Mouse (Mus musculus): ENCODE measurements at regions not wholly inside any gene's neighbourhood (a gene's known extent, or its start where the extent isn't known, plus 50 kb on each side); places are given as distances from the start of the nearest gene placed in this dataset.
A peak's percentile ranks its signal among the peaks of the same experiment; 100 is the strongest.
"Not testable (repeated sequence)": the region's sequence is repeated elsewhere in the genome, so short reads cannot be mapped to it uniquely, and the experiment has no call there.

- no peak for TF ChIP-seq CTCF (IDR thresholded peaks at IDR 0.05; ENCODE audit: low read depth)
- Histone ChIP-seq H3K27ac (no peak overlapping the region), H3K4me3 (ENCODE audit: low read length) (no peak overlapping the region), H3K9ac (replicated peaks; ENCODE audit: low read length) (no peak overlapping the region), H3K27me3 (ENCODE audit: insufficient read depth, low read length) (no peaks in the 10 kb centered on the region), H3K4me1 (ENCODE audit: insufficient read depth, low read length) (no peaks in the 10 kb centered on the region), H3K4me2 (ENCODE audit: low read depth, low read length) (no peak overlapping the region), H3K36me3 (ENCODE audit: insufficient read depth, low read length) (no peaks in the 10 kb centered on the region), H3K9me3 (ENCODE audit: low read length) (no peaks in the 10 kb centered on the region)
- WGBS = 62% methylated on average over 3 of the region's 3 CpGs
- DNase-seq (ENCODE audit: low spot score) (peak; percentile 18), ATAC-seq (0 out of 2 replicates have a peak, but pooled peaks have one; percentile 15)
Observed at GRCm38 (mm10) chr12:97156499-97157110, 1102.7 kb downstream of the Galc start.

- H3K4me3 ChIP-seq (ENCODE audit: low read length) = no peak overlapping the region
- H3K27me3 ChIP-seq (ENCODE audit: insufficient read depth, low read length) = no peaks in the 10 kb centered on the region
- H3K4me1 ChIP-seq (ENCODE audit: insufficient read depth, low read length) = no peaks in the 10 kb centered on the region
- DNase-seq (ENCODE audit: low spot score) (no peak), ATAC-seq (no peak)
- H3K9ac ChIP-seq (replicated peaks; ENCODE audit: low read length) = no peak overlapping the region
- no peak for TF ChIP-seq CTCF (IDR thresholded peaks at IDR 0.05; ENCODE audit: low read depth)
- no peaks in the 10 kb centered on the region for H3K9me3 ChIP-seq (ENCODE audit: low read length)
- no peak overlapping the region for H3K4me2 ChIP-seq (ENCODE audit: low read depth, low read length)
- WGBS = 54% methylated on average over 3 of the region's 3 CpGs
- no peak overlapping the region for H3K27ac ChIP-seq
- H3K36me3 ChIP-seq (ENCODE audit: insufficient read depth, low read length) = no peaks in the 10 kb centered on the region
Observed at GRCm38 (mm10) chr12:97142720-97143119, 1116.5 kb downstream of the Galc start.

GRCm38 (mm10) chr12:97137924-97138323 is 1121.3 kb downstream of the Galc start:
- no peak overlapping the region for H3K27ac ChIP-seq
- no peaks in the 10 kb centered on the region for H3K9me3 ChIP-seq (ENCODE audit: low read length)
- no peaks in the 10 kb centered on the region for H3K4me1 ChIP-seq (ENCODE audit: insufficient read depth, low read length)
- 84% methylated on average over 7 of the region's 7 CpGs for WGBS
- H3K36me3 ChIP-seq (ENCODE audit: insufficient read depth, low read length) = no peaks in the 10 kb centered on the region
- TF ChIP-seq CTCF (IDR thresholded peaks at IDR 0.05; ENCODE audit: low read depth) = no peak
- no peak overlapping the region for H3K9ac ChIP-seq (replicated peaks; ENCODE audit: low read length)
- no peaks in the 10 kb centered on the region for H3K27me3 ChIP-seq (ENCODE audit: insufficient read depth, low read length)
- no peak for DNase-seq (ENCODE audit: low spot score)
- no peak overlapping the region for H3K4me2 ChIP-seq (ENCODE audit: low read depth, low read length)
- ATAC-seq = no peak
- H3K4me3 ChIP-seq (ENCODE audit: low read length) = no peak overlapping the region

GRCm38 (mm10) chr12:97130276-97130675 is 1129.0 kb downstream of the Galc start:
- DNase-seq (ENCODE audit: low spot score) (peak; percentile 83), ATAC-seq (no peak)
- H3K27me3 ChIP-seq (ENCODE audit: insufficient read depth, low read length) = no peaks in the 10 kb centered on the region
- H3K9ac ChIP-seq (replicated peaks; ENCODE audit: low read length) = no peak overlapping the region
- no peaks in the 10 kb centered on the region for H3K9me3 ChIP-seq (ENCODE audit: low read length)
- H3K27ac ChIP-seq = no peak overlapping the region
- no peaks in the 10 kb centered on the region for H3K4me1 ChIP-seq (ENCODE audit: insufficient read depth, low read length)
- H3K4me3 ChIP-seq (ENCODE audit: low read length) = no peak overlapping the region
- no peak overlapping the region for H3K4me2 ChIP-seq (ENCODE audit: low read depth, low read length)
- peak; percentile 56 for TF ChIP-seq CTCF (IDR thresholded peaks at IDR 0.05; ENCODE audit: low read depth)
- H3K36me3 ChIP-seq (ENCODE audit: insufficient read depth, low read length) = no peaks in the 10 kb centered on the region

GRCm38 (mm10) chr12:97090577-97091214 is 1168.6 kb downstream of the Galc start:
- H3K36me3 ChIP-seq (ENCODE audit: insufficient read depth, low read length) = no peaks in the 10 kb centered on the region
- H3K27ac ChIP-seq = no peak overlapping the region
- H3K27me3 ChIP-seq (ENCODE audit: insufficient read depth, low read length) = no peaks in the 10 kb centered on the region
- no peak for ATAC-seq
- no peak for TF ChIP-seq CTCF (IDR thresholded peaks at IDR 0.05; ENCODE audit: low read depth)
- no peaks in the 10 kb centered on the region for H3K9me3 ChIP-seq (ENCODE audit: low read length)
- no peak overlapping the region for H3K4me2 ChIP-seq (ENCODE audit: low read depth, low read length)
- H3K4me1 ChIP-seq (ENCODE audit: insufficient read depth, low read length) = no peaks in the 10 kb centered on the region
- H3K9ac ChIP-seq (replicated peaks; ENCODE audit: low read length) = no peak overlapping the region
- 48% methylated on average over 2 of the region's 2 CpGs for WGBS
- DNase-seq (ENCODE audit: low spot score) = peak; percentile 4
- no peak overlapping the region for H3K4me3 ChIP-seq (ENCODE audit: low read length)

- peak; percentile 100 for ATAC-seq
- DNase-seq (ENCODE audit: low spot score); H3K9me3 ChIP-seq (ENCODE audit: low read length); H3K9ac ChIP-seq (replicated peaks; ENCODE audit: low read length); H3K27me3 ChIP-seq (ENCODE audit: insufficient read depth, low read length); H3K36me3 ChIP-seq (ENCODE audit: insufficient read depth, low read length); H3K27ac ChIP-seq; H3K4me1 ChIP-seq (ENCODE audit: insufficient read depth, low read length); H3K4me3 ChIP-seq (ENCODE audit: low read length); H3K4me2 ChIP-seq (ENCODE audit: low read depth, low read length): not testable (repeated sequence)
- 89% methylated on average over 10 of the region's 13 CpGs for WGBS
Observed at GRCm38 (mm10) chr12:97061352-97061895, 1197.8 kb downstream of the Galc start.

GRCm38 (mm10) chr12:97047674-97048073 is 1211.6 kb downstream of the Galc start:
- 94% methylated on average over 2 of the region's 2 CpGs for WGBS
- TF ChIP-seq CTCF (IDR thresholded peaks at IDR 0.05; ENCODE audit: low read depth) = no peak

More at GRCm38 (mm10) chr12:97047674-97048073, 1211.6 kb downstream of the Galc start:
- DNase-seq (ENCODE audit: low spot score) (no peak), ATAC-seq (no peak)
- H3K4me2 ChIP-seq (ENCODE audit: low read depth, low read length) = no peak overlapping the region
- H3K4me1 ChIP-seq (ENCODE audit: insufficient read depth, low read length) = no peaks in the 10 kb centered on the region
- H3K36me3 ChIP-seq (ENCODE audit: insufficient read depth, low read length) = no peaks in the 10 kb centered on the region
- H3K4me3 ChIP-seq (ENCODE audit: low read length) = no peak overlapping the region
- H3K27ac ChIP-seq = no peak overlapping the region
- H3K9me3 ChIP-seq (ENCODE audit: low read length) = peaks cover 4% of the 10 kb centered on the region; the same call in 1 of the 2 replicates
- no peaks in the 10 kb centered on the region for H3K27me3 ChIP-seq (ENCODE audit: insufficient read depth, low read length)
- no peak overlapping the region for H3K9ac ChIP-seq (replicated peaks; ENCODE audit: low read length)

Data from hindbrain, postnatal 0 days (tissue).